Mouse (Mus musculus) stomach, postnatal 0 days (tissue): ENCODE measurements around the gene Tenm3.

Experiments used
- CTCF ChIP-seq: IDR thresholded peaks from 2 replicates; pipeline ENCODE4 v1.5.1; 2016; ENCODE audit warnings: antibody characterized with exemption, low read depth, mild to moderate bottlenecking, moderate library complexity
- EP300 ChIP-seq: optimal IDR thresholded peaks from 2 replicates; pipeline ENCODE3; 2016; ENCODE audit warnings: antibody characterized with exemption

GRCm38 (mm10) chr8:48202632-48203031 is 641.1 kb downstream of the Tenm3 start:
- no peak for TF ChIP-seq CTCF
- TF ChIP-seq EP300 = no peak
